Mouse (Mus musculus) megakaryocyte, embryonic 14.5 days (primary cell): Measurements from ENCODE around the gene Gng13.

ENCODE experiments used
- FLI1 ChIP-seq: IDR thresholded peaks from 2 replicates; pipeline ENCODE4 v1.6.1; 2012; ENCODE audit warnings: low read length, inconsistent platforms, mixed read lengths
- GATA1 ChIP-seq: IDR thresholded peaks from 3 replicates; pipeline ENCODE4 v1.6.1; 2012; ENCODE audit warnings: mixed read lengths, low read length, inconsistent platforms, borderline replicate concordance

- TF ChIP-seq GATA1 (no peak), FLI1 (no peak)
These were observed 4.5 kb downstream of the Gng13 start for GRCm38 (mm10) chr17:25721476-25721875.
